Mouse (Mus musculus) CH12.LX (cell line): Measurements from ENCODE around the gene 2410004B18Rik. TPM values are rescaled to one million over a fixed set of nuclear protein-coding genes. Genes with fewer than 3 reads are reported as not detected.

Source experiments
- DNase-seq: peaks from one replicate; pipeline ENCODE4 v3.0.0-alpha.2; 2013; ENCODE audit errors: extremely low read depth
- H3K27ac ChIP-seq: 2 replicates; pipeline ENCODE4 v1.5.1; 2012; ENCODE audit warnings: low read depth, mild to moderate bottlenecking, control low read depth, moderate library complexity; ENCODE audit not compliant: insufficient read depth
- H3K27me3 ChIP-seq: replicated peaks from 2 replicates; pipeline ENCODE3; 2012; ENCODE audit warnings: inconsistent platforms
- H3K36me3 ChIP-seq, 2 experiments: replicated peaks in 1 of 2; 2 replicates each; pipeline versions ENCODE3 to v1.6.1; 2012; ENCODE audit warnings: inconsistent platforms in 1 of 2, low read length in 1 of 2, mild to moderate bottlenecking in 1 of 2, mixed read lengths in 1 of 2, moderate library complexity in 1 of 2; ENCODE audit not compliant: control insufficient read depth in 1 of 2, insufficient read depth in 1 of 2
- H3K4me1 ChIP-seq, 2 experiments: 2 replicates each; pipeline ENCODE4 v1.6.1; 2012; ENCODE audit warnings: inconsistent platforms in 1 of 2, moderate library complexity in 1 of 2; ENCODE audit not compliant: insufficient read depth in 2 of 2, control insufficient read depth in 1 of 2
- H3K4me2 ChIP-seq: 2 replicates; pipeline ENCODE4 v1.6.1; 2012; ENCODE audit warnings: low read depth, mild to moderate bottlenecking, control low read depth; ENCODE audit not compliant: poor library complexity, insufficient read depth, severe bottlenecking
- H3K4me3 ChIP-seq, 3 experiments: fragments of 150-350 bp in 1 of 3; sonication (generic) in 1 of 3; replicated peaks in 1 of 3; 2 replicates each; pipeline versions ENCODE3 to v1.5.1; 2011 to 2012; ENCODE audit warnings: low read depth in 2 of 3, low read length in 2 of 3, mild to moderate bottlenecking in 2 of 3, moderate library complexity in 2 of 3, control low read depth in 1 of 3, improper control_type of control experiment in 1 of 3, inconsistent platforms in 1 of 3, mixed read lengths in 1 of 3; ENCODE audit not compliant: poor library complexity in 1 of 3
- H3K79me2 ChIP-seq: replicated peaks from 2 replicates; pipeline ENCODE4 v1.6.1; 2012; ENCODE audit warnings: mild to moderate bottlenecking, moderate library complexity; ENCODE audit not compliant: control insufficient read depth, poor library complexity, insufficient read depth, severe bottlenecking; ENCODE audit errors: extremely low read depth
- H3K9ac ChIP-seq: 2 replicates; pipeline ENCODE4 v1.6.1; 2012; ENCODE audit warnings: low read depth, mild to moderate bottlenecking, control low read depth, moderate library complexity; ENCODE audit not compliant: insufficient read depth
- H3K9me3 ChIP-seq: replicated peaks from 2 replicates; pipeline ENCODE3; 2012; ENCODE audit warnings: low read length, inconsistent platforms, mixed read lengths
- BHLHE40 ChIP-seq: IDR thresholded peaks from 2 replicates; pipeline ENCODE4 v1.6.1; 2011; ENCODE audit warnings: mild to moderate bottlenecking, low read depth, low read length, improper control_type of control experiment
- CHD2 ChIP-seq: IDR thresholded peaks from 2 replicates; pipeline ENCODE4 v1.6.1; 2011; ENCODE audit warnings: low read length, improper control_type of control experiment
- CTCF ChIP-seq, 2 experiments: IDR thresholded peaks in 1 of 2; conservative IDR thresholded peaks in 1 of 2; 2 replicates each; pipeline ENCODE4 v1.5.1; 2011 to 2012; ENCODE audit warnings: low read depth in 2 of 2, low read length in 2 of 2, improper control_type of control experiment in 1 of 2, inconsistent platforms in 1 of 2, mild to moderate bottlenecking in 1 of 2, moderate library complexity in 1 of 2
- ELF1 ChIP-seq: IDR thresholded peaks from 2 replicates; pipeline ENCODE4 v1.6.1; 2014; ENCODE audit warnings: low read depth, mild to moderate bottlenecking, inconsistent platforms, low read length, improper control_type of control experiment
- ETS1 ChIP-seq: conservative IDR thresholded peaks from 2 replicates; pipeline ENCODE4 v1.6.1; 2012; ENCODE audit warnings: low read depth, mild to moderate bottlenecking, inconsistent platforms, low read length, improper control_type of control experiment, moderate library complexity
- GABPA ChIP-seq: IDR thresholded peaks from 2 replicates; pipeline ENCODE4 v1.6.1; 2012; ENCODE audit warnings: low read depth, low read length, improper control_type of control experiment, inconsistent platforms; ENCODE audit not compliant: insufficient replicate concordance
- JUN ChIP-seq: IDR thresholded peaks from 2 replicates; pipeline ENCODE4 v1.6.1; 2011; ENCODE audit warnings: low read depth, mild to moderate bottlenecking, low read length, improper control_type of control experiment, moderate library complexity; ENCODE audit not compliant: insufficient read depth
- JUND ChIP-seq: conservative IDR thresholded peaks from 2 replicates; pipeline ENCODE4 v1.6.1; 2011; ENCODE audit warnings: low read depth, low read length, improper control_type of control experiment
- KAT2A ChIP-seq: IDR thresholded peaks from 2 replicates; pipeline ENCODE4 v1.6.1; 2012; ENCODE audit warnings: low read length, improper control_type of control experiment, inconsistent platforms; ENCODE audit not compliant: insufficient replicate concordance
- MAFK ChIP-seq: IDR thresholded peaks from 2 replicates; pipeline ENCODE4 v1.6.1; 2011; ENCODE audit warnings: low read length, improper control_type of control experiment; ENCODE audit not compliant: insufficient replicate concordance
- MEF2A ChIP-seq: IDR thresholded peaks from 2 replicates; pipeline ENCODE4 v1.6.1; 2014; ENCODE audit warnings: low read depth, mild to moderate bottlenecking, inconsistent platforms, low read length, improper control_type of control experiment, borderline replicate concordance
- MYC ChIP-seq: IDR thresholded peaks from 2 replicates; pipeline ENCODE4 v1.6.1; 2011; ENCODE audit warnings: low read depth, mild to moderate bottlenecking, improper control_type of control experiment, low read length
- NELFE ChIP-seq: IDR thresholded peaks from 2 replicates; pipeline ENCODE4 v1.6.1; 2011; ENCODE audit warnings: low read depth, low read length, improper control_type of control experiment
- NRF1 ChIP-seq: IDR thresholded peaks from 2 replicates; pipeline ENCODE4 v1.6.1; 2014; ENCODE audit warnings: low read depth, mild to moderate bottlenecking, inconsistent platforms, low read length, improper control_type of control experiment, moderate library complexity
- PAX5 ChIP-seq: IDR thresholded peaks from 2 replicates; pipeline ENCODE4 v1.6.1; 2012; ENCODE audit warnings: low read length, inconsistent platforms, mixed read lengths
- POLR2A ChIP-seq: IDR thresholded peaks from 2 replicates; pipeline ENCODE4 v1.6.1; 2011; ENCODE audit warnings: low read depth, mild to moderate bottlenecking, improper control_type of control experiment, low read length
- POLR2AphosphoS2 ChIP-seq: IDR thresholded peaks from 2 replicates; pipeline ENCODE4 v1.6.1; 2011; ENCODE audit warnings: low read depth, low read length, improper control_type of control experiment
- RAD21 ChIP-seq: IDR thresholded peaks from 2 replicates; pipeline ENCODE4 v1.6.1; 2011; ENCODE audit warnings: low read depth, mild to moderate bottlenecking, low read length, improper control_type of control experiment, moderate library complexity
- RCOR1 ChIP-seq: conservative IDR thresholded peaks from 2 replicates; pipeline ENCODE4 v1.6.1; 2012; ENCODE audit warnings: low read depth, mild to moderate bottlenecking, inconsistent platforms, low read length, improper control_type of control experiment
- SIN3A ChIP-seq: IDR thresholded peaks from 2 replicates; pipeline ENCODE4 v1.6.1; 2012; ENCODE audit warnings: low read length, improper control_type of control experiment, inconsistent platforms
- TBP ChIP-seq: conservative IDR thresholded peaks from 2 replicates; pipeline ENCODE4 v1.6.1; 2011; ENCODE audit warnings: low read depth, low read length, improper control_type of control experiment
- USF1 ChIP-seq: IDR thresholded peaks from 2 replicates; pipeline ENCODE4 v1.6.1; 2014; ENCODE audit warnings: low read depth, mild to moderate bottlenecking, inconsistent platforms, low read length, improper control_type of control experiment
- USF2 ChIP-seq: conservative IDR thresholded peaks from 2 replicates; pipeline ENCODE4 v1.6.1; 2011; ENCODE audit warnings: low read depth, low read length, improper control_type of control experiment
- ZC3H11A ChIP-seq: IDR thresholded peaks from 2 replicates; pipeline ENCODE4 v1.6.1; 2012; ENCODE audit warnings: low read depth, mild to moderate bottlenecking, inconsistent platforms, low read length, improper control_type of control experiment
- ZKSCAN1 ChIP-seq: IDR thresholded peaks from 2 replicates; pipeline ENCODE4 v1.6.1; 2012; ENCODE audit warnings: low read depth, inconsistent platforms, low read length, improper control_type of control experiment, borderline replicate concordance
- ZMIZ1 ChIP-seq: IDR thresholded peaks from 2 replicates; pipeline ENCODE4 v1.6.1; 2012; ENCODE audit warnings: low read depth, mild to moderate bottlenecking, inconsistent platforms, low read length, improper control_type of control experiment
- ZNF384 ChIP-seq: IDR thresholded peaks from 2 replicates; pipeline ENCODE4 v1.6.1; 2012; ENCODE audit warnings: low read depth, low read length, improper control_type of control experiment, inconsistent platforms
- dilution Hi-C: fragments of 300-500 bp; cut with MboI; formaldehyde crosslinking; loops from 2 replicates; pipeline ENCODE4 v1.14.3; 2020; ENCODE audit warnings: low sequenced_read_pairs; ENCODE audit not compliant: extremely low pct_unique_long_range_greater_than_20kb, extremely low pct_ligation_motif_present
- in situ Hi-C: fragments of 300-500 bp; cut with MboI; formaldehyde crosslinking; loops from 3 replicates; pipeline ENCODE4 v1.14.3; 2019; ENCODE audit warnings: low sequenced_read_pairs, low pct_ligation_motif_present, low pct_unique_long_range_greater_than_20kb, mixed read lengths
- polyA plus RNA-seq: library from polyadenylated mRNA; unstranded; fragments of >175 nt; gene quantifications from 2 replicates; pipeline ENCODE4 v1.2.1, GENCODE M21; 2012; ENCODE audit warnings: low read depth; ENCODE audit not compliant: insufficient read length
- total RNA-seq, 2 experiments: library from RNA; depleted of rRNA; stranded (reverse); fragments of 300-350 nt in 1 of 2; fragments of >200 nt in 1 of 2; gene quantifications; 2 replicates each; pipeline ENCODE4 v1.2.3; 2012 to 2014

Gene 2410004B18Rik
- total and polyA plus RNA-seq, 3 experiments, result 51.9 to 138 (median 123) TPM

DNA sequence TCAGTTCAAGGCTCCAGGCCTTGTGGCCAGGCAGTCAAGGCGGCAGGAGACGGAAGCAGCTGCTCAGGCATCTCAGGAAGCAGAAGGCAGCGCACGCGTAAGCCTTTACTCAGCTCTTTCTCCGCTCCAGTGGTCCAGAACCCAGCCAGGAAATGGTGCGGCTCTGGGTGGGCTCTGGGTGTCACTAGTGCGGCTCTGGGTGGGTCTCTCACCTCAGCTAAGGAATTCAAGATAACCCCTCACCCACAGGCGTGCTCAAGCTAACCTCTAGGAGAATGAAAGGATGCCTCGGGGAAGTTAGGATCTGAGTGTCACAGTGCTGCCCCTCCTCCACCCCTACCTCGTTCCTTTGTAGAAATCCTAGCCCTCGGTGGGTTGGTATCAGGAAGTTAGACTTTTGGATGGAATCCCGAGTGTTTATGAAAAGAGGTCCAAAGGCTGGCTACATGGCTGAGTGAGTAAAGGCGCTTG, 31.3 kb downstream of the 2410004B18Rik start (continued):
- TF ChIP-seq ZMIZ1 (no peak), PAX5 (no peak), CHD2 (peak; percentile 72), RAD21 (no peak; the same call in 1 of the 2 replicates), KAT2A (no peak), USF1 (no peak), MYC (peak; percentile 16; the same call in 1 of the 2 replicates), JUND (no peak), USF2 (no peak), ZNF384 (no peak)

GRCm38 (mm10) chr3:145971501-145971900, 33.7 kb downstream of the 2410004B18Rik start:
- H3K4me3 ChIP-seq, result no peak overlapping the region
- H3K9me3 ChIP-seq, result peaks cover 15% of the 10 kb centered on the region
- H3K79me2 ChIP-seq, result no peaks in the 10 kb centered on the region
- no peaks in the 10 kb centered on the region for H3K27me3 ChIP-seq
- DNase-seq, result no peak
- H3K27ac ChIP-seq, result no peak overlapping the region
- in situ Hi-C loops (no loop called here), dilution Hi-C loops (no loop called here)
- no peak overlapping the region for H3K9ac ChIP-seq
- no peaks in the 10 kb centered on the region for H3K36me3 ChIP-seq
- TF ChIP-seq ELF1 (no peak), ZC3H11A (no peak), TBP (no peak), BHLHE40 (no peak), CHD2 (no peak), POLR2AphosphoS2 (no peak), GABPA (no peak), POLR2A (no peak), KAT2A (no peak), USF2 (no peak)
- H3K4me1 ChIP-seq, result peaks cover 0 to 12% of the 10 kb centered on the region in 2 experiments; a peak in 2 of 4 replicates
- H3K4me2 ChIP-seq, result no peak overlapping the region

- no peak overlapping the region for H3K27ac ChIP-seq
- no peaks in the 10 kb centered on the region for H3K36me3 ChIP-seq
- dilution Hi-C loops, result no loop called here
- no peak overlapping the region for H3K9ac ChIP-seq
- H3K4me3 ChIP-seq, result no peak overlapping the region
- H3K9me3 ChIP-seq, result peaks cover 22% of the 10 kb centered on the region
- H3K79me2 ChIP-seq, result no peaks in the 10 kb centered on the region
- TF ChIP-seq ZNF384, result no peak
- TF ChIP-seq ZMIZ1, result no peak
- no peak for TF ChIP-seq MEF2A
- TF ChIP-seq JUND, result no peak
- TF ChIP-seq CTCF (conservative IDR thresholded peaks at IDR 0.05 in 1 of 2, IDR thresholded peaks at IDR 0.05 in 1 of 2; ENCODE audit: low read depth in 2 of 2, low read length in 2 of 2), result no peak
- TF ChIP-seq NELFE, result no peak
- no peak for TF ChIP-seq ETS1
- no peak for TF ChIP-seq MAFK
- TF ChIP-seq SIN3A, result no peak
- no peak for TF ChIP-seq NRF1
- TF ChIP-seq CHD2, result no peak
- no peak for TF ChIP-seq JUN
- no peak for TF ChIP-seq ZKSCAN1
- TF ChIP-seq ELF1, result no peak
- no peak for TF ChIP-seq GABPA
- no peak for TF ChIP-seq RCOR1
- TF ChIP-seq ZC3H11A, result no peak
- TF ChIP-seq, all 38 proteins: peak for 0
- no peaks in the 10 kb centered on the region for H3K27me3 ChIP-seq
- no peaks in the 10 kb centered on the region for H3K4me1 ChIP-seq
- in situ Hi-C loops, result no loop called here
- no peak for DNase-seq
- H3K4me2 ChIP-seq, result no peak overlapping the region
Measured at GRCm38 (mm10) chr3:145974986-145975385, 37.2 kb downstream of the 2410004B18Rik start.
